Mouse (Mus musculus): Measurements from ENCODE around the gene Aup1.

Gene Aup1

GRCm38 (mm10) chr6:83031111-83031510 is 23.2 kb upstream of the Aup1 start:
- no peak for DNase-seq (ENCODE audit: low read depth, low spot score)

- DNase-seq (ENCODE audit: low read depth, low spot score) = no peak
These were observed 22.3 kb upstream of the Aup1 start for GRCm38 (mm10) chr6:83031921-83032590.

GRCm38 (mm10) chr6:83032769-83033191 is 21.5 kb upstream of the Aup1 start:
- no peak for DNase-seq (ENCODE audit: low read depth, low spot score)

- DNase-seq (ENCODE audit: low read depth, low spot score) = no peak
These were observed 20.8 kb upstream of the Aup1 start, which contains the start of the genes Dok1 and Loxl3 for GRCm38 (mm10) chr6:83033249-83034185. TSS of gene Dok1 (minus strand) at chr6:83033471. TSS of gene Loxl3 (plus strand) at chr6:83034173.

- DNase-seq (ENCODE audit: low read depth, low spot score) = no peak
These were observed 19.8 kb upstream of the Aup1 start for GRCm38 (mm10) chr6:83034463-83035055.

GRCm38 (mm10) chr6:83037188-83037587 is 17.1 kb upstream of the Aup1 start:
- DNase-seq (ENCODE audit: low read depth, low spot score) = no peak

GRCm38 (mm10) chr6:83038496-83039012 is 15.8 kb upstream of the Aup1 start:
- peak; percentile 52 for DNase-seq (ENCODE audit: low read depth, low spot score)

GRCm38 (mm10) chr6:83040601-83041000 is 13.7 kb upstream of the Aup1 start:
- DNase-seq (ENCODE audit: low read depth, low spot score) = no peak

GRCm38 (mm10) chr6:83043561-83043960 is 10.8 kb upstream of the Aup1 start:
- no peak for DNase-seq (ENCODE audit: low read depth, low spot score)

- no peak for DNase-seq (ENCODE audit: low read depth, low spot score)
These were observed 10.3 kb upstream of the Aup1 start for GRCm38 (mm10) chr6:83043993-83044392.

GRCm38 (mm10) chr6:83044742-83045141 is 9.6 kb upstream of the Aup1 start:
- DNase-seq (ENCODE audit: low read depth, low spot score) = no peak

GRCm38 (mm10) chr6:83049367-83049766 is 5.0 kb upstream of the Aup1 start:
- DNase-seq (ENCODE audit: low read depth, low spot score) = no peak

GRCm38 (mm10) chr6:83053136-83053960 is 973 bp upstream of the Aup1 start:
- DNase-seq (ENCODE audit: low read depth, low spot score) = no peak

GRCm38 (mm10) chr6:83054871-83055431 is 630 bp downstream of the Aup1 start, which contains the start of gene Htra2:
TSS of gene Htra2 (minus strand) at chr6:83055273.
- DNase-seq (ENCODE audit: low read depth, low spot score) = no peak

GRCm38 (mm10) chr6:83057790-83058189 is 3.5 kb downstream of the Aup1 start, which contains the start of gene Dqx1:
TSS of gene Dqx1 (plus strand) at chr6:83057844.
- no peak for DNase-seq (ENCODE audit: low read depth, low spot score)

GRCm38 (mm10) chr6:83058725-83059124 is 4.4 kb downstream of the Aup1 start:
- DNase-seq (ENCODE audit: low read depth, low spot score) = no peak

- no peak for DNase-seq (ENCODE audit: low read depth, low spot score)
These were observed 11.7 kb downstream of the Aup1 start for GRCm38 (mm10) chr6:83065995-83066394.

GRCm38 (mm10) chr6:83066441-83066840 is 12.1 kb downstream of the Aup1 start:
- no peak for DNase-seq (ENCODE audit: low read depth, low spot score)

- DNase-seq (ENCODE audit: low read depth, low spot score) = no peak
These were observed 13.9 kb downstream of the Aup1 start for GRCm38 (mm10) chr6:83068221-83068620.

- no peak for DNase-seq (ENCODE audit: low read depth, low spot score)
These were observed 14.6 kb downstream of the Aup1 start for GRCm38 (mm10) chr6:83068706-83069487.

Measured in retina, adult 2 months (tissue).